Mouse (Mus musculus): ENCODE results near the gene Xrcc3. TPM values are rescaled to one million over a fixed set of nuclear protein-coding genes. Genes with fewer than 3 reads are reported as not detected.

Gene Xrcc3
- polyA plus RNA-seq, 1 experiment from 2014 or later = 1.8 TPM

- no peak for TF ChIP-seq EP300 (IDR thresholded peaks at IDR 0.05)
- TF ChIP-seq CTCF (IDR thresholded peaks at IDR 0.05) = no peak
- DNase-seq (ENCODE audit: low spot score) = no peak
- Histone ChIP-seq H3K9me3 (ENCODE audit: low read length) (no peaks in the 10 kb centered on the region), H3K27me3 (replicated peaks; ENCODE audit: insufficient read depth, low read length) (no peaks in the 10 kb centered on the region), H3K27ac (ENCODE audit: low read length) (no peak overlapping the region), H3K9ac (replicated peaks; ENCODE audit: low read depth) (no peak overlapping the region), H3K4me3 (ENCODE audit: low read depth, low read length) (no peak overlapping the region), H3K4me2 (replicated peaks; ENCODE audit: low read depth, low read length) (no peak overlapping the region), H3K36me3 (ENCODE audit: insufficient read depth, low read length) (peaks cover 40% of the 10 kb centered on the region; the same call in 1 of the 2 replicates), H3K4me1 (ENCODE audit: insufficient read depth, low read depth, low read length) (peaks cover 3% of the 10 kb centered on the region; the same call in 1 of the 2 replicates)
- ATAC-seq = no peak
- WGBS = 73% methylated on average over 16 of the region's 16 CpGs
These were observed 39.5 kb downstream of the Xrcc3 start for GRCm38 (mm10) chr12:111774156-111774555.

DNA sequence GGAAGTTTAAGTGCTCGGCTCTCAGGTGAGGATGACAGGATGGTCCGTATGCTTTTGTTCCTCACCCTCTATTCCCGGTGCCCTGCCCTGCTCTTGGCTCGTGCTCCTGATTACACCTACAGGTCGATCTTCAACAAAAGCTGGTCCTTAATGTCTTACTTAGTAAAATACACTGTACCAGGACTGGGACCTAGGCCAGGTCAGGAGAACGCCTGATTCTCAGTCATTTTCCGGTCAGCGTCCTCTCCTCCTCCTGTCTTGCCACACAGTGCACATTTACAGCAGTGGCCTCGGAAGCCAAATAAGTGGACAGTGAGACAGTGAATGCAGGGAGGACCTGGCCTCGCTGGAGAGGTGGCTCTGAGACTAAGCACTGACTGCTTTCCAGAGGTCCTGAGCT lies 43.0 kb downstream of the Xrcc3 start:
- H3K36me3 ChIP-seq (ENCODE audit: insufficient read depth, low read length) = peaks cover 16% of the 10 kb centered on the region; the same call in 1 of the 2 replicates
- peaks cover 3% of the 10 kb centered on the region; the same call in 1 of the 2 replicates for H3K4me1 ChIP-seq (ENCODE audit: insufficient read depth, low read depth, low read length)
- 70% methylated on average over 10 of the region's 10 CpGs for WGBS
- no peaks in the 10 kb centered on the region for H3K9me3 ChIP-seq (ENCODE audit: low read length)
- DNase-seq (ENCODE audit: low spot score) (no peak), ATAC-seq (no peak)
- no peaks in the 10 kb centered on the region for H3K27me3 ChIP-seq (replicated peaks; ENCODE audit: insufficient read depth, low read length)
- no peak overlapping the region for H3K9ac ChIP-seq (replicated peaks; ENCODE audit: low read depth)
- no peak for TF ChIP-seq EP300 (IDR thresholded peaks at IDR 0.05)
- TF ChIP-seq CTCF (IDR thresholded peaks at IDR 0.05) = no peak
- H3K27ac ChIP-seq (ENCODE audit: low read length) = peak overlapping the region; percentile 47; the same call in 1 of the 2 replicates
- no peak overlapping the region for H3K4me3 ChIP-seq (ENCODE audit: low read depth, low read length)
- no peak overlapping the region for H3K4me2 ChIP-seq (replicated peaks; ENCODE audit: low read depth, low read length)

DNA sequence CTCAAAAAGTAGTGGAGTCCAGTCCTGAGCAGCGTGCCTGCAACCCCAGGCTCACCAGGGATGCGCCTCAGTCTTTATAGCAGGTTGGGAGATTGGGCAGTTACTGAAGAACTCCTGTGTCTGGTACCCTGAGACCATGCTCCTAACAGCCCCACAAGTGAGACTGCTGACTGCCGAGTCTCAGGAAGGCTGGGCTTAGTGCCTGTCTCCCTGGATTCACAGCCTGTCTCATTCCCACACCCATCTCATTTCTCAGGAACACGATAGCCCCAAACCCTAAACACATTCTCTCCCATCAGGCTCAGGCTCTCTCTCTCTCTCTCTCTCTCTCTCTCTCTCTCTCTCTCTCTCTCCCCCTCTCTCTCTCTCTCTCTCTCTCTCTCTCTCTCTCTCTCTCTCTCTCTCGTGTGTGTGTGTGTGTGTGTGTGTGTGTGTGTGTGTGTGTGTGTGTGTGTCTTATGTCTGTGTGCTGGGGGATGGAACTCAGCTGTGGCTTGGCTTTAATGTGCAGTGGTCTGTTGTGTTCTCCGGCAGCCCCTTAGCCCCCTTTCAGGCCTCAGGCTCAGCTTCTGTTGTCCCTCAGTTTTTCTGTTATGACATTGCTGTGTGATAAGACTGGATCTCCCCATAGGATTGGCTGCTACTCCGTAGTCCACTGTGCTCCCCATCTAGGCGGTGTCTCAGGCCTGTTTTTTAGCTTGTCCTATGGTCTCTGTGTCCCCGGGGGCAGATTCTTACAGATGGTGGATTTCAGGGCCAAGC lies 43.7 kb downstream of the Xrcc3 start:
- 57% methylated on average over 9 of the region's 9 CpGs for WGBS
- Histone ChIP-seq H3K36me3 (ENCODE audit: insufficient read depth, low read length) (peaks cover 14% of the 10 kb centered on the region; the same call in 1 of the 2 replicates), H3K9me3 (ENCODE audit: low read length) (no peaks in the 10 kb centered on the region), H3K27me3 (replicated peaks; ENCODE audit: insufficient read depth, low read length) (no peaks in the 10 kb centered on the region), H3K4me2 (replicated peaks; ENCODE audit: low read depth, low read length) (no peak overlapping the region), H3K27ac (ENCODE audit: low read length) (peak overlapping the region; percentile 47), H3K9ac (replicated peaks; ENCODE audit: low read depth) (no peak overlapping the region), H3K4me3 (ENCODE audit: low read depth, low read length) (no peak overlapping the region), H3K4me1 (ENCODE audit: insufficient read depth, low read depth, low read length) (peaks cover 3% of the 10 kb centered on the region; the same call in 1 of the 2 replicates)
- DNase-seq (ENCODE audit: low spot score) = peak; percentile 51
- ATAC-seq = peak; percentile 37
- TF ChIP-seq EP300 (IDR thresholded peaks at IDR 0.05) = no peak
- TF ChIP-seq CTCF (IDR thresholded peaks at IDR 0.05) = no peak

- peak; percentile 54 for ATAC-seq
- Histone ChIP-seq H3K27me3 (replicated peaks; ENCODE audit: insufficient read depth, low read length) (no peaks in the 10 kb centered on the region), H3K4me3 (ENCODE audit: low read depth, low read length) (no peak overlapping the region), H3K27ac (ENCODE audit: low read length) (peak overlapping the region; percentile 20; the same call in 1 of the 2 replicates), H3K4me2 (replicated peaks; ENCODE audit: low read depth, low read length) (no peak overlapping the region), H3K36me3 (ENCODE audit: insufficient read depth, low read length) (peaks cover 12% of the 10 kb centered on the region; the same call in 1 of the 2 replicates), H3K4me1 (ENCODE audit: insufficient read depth, low read depth, low read length) (peaks cover 3% of the 10 kb centered on the region; the same call in 1 of the 2 replicates), H3K9me3 (ENCODE audit: low read length) (no peaks in the 10 kb centered on the region), H3K9ac (replicated peaks; ENCODE audit: low read depth) (no peak overlapping the region)
- peak; percentile 90 for DNase-seq (ENCODE audit: low spot score)
- TF ChIP-seq EP300 (IDR thresholded peaks at IDR 0.05) = no peak
- peak; percentile 66 for TF ChIP-seq CTCF (IDR thresholded peaks at IDR 0.05)
- 23% methylated on average over 10 of the region's 10 CpGs for WGBS
These were observed 44.4 kb downstream of the Xrcc3 start for GRCm38 (mm10) chr12:111769306-111769705.

DNA sequence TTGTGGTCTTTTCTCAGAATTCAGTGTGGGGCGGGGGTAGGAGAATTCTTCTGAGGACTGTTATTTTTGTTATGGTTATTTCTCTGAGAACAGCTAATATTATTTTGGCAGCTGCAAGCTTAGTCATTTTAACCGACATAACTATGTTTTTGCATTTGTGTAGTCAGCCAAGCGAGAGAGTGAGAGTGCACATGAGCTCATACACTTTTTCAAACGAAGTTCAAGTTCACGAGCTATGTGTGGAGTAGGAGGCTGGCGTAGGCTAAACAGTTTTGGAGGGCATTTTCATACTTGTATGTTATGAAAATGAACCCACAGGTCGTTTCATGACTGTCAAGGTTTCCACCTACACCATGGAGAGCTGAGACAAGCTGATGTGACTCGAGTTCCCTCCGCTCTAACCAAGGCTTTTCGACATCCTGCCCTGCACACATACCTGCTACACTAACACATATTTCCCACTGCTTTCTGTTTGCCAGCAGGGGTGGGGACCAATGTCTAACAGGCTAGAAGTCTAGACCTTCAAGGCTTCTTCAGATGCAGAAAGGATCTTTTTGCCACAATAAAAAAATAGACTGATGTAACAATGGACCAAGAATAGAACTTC lies 45.2 kb downstream of the Xrcc3 start:
- Histone ChIP-seq H3K27ac (ENCODE audit: low read length) (no peak overlapping the region), H3K4me1 (ENCODE audit: insufficient read depth, low read depth, low read length) (peaks cover 3% of the 10 kb centered on the region; the same call in 1 of the 2 replicates), H3K36me3 (ENCODE audit: insufficient read depth, low read length) (peaks cover 5% of the 10 kb centered on the region; the same call in 1 of the 2 replicates), H3K9ac (replicated peaks; ENCODE audit: low read depth) (no peak overlapping the region), H3K4me3 (ENCODE audit: low read depth, low read length) (no peak overlapping the region), H3K27me3 (replicated peaks; ENCODE audit: insufficient read depth, low read length) (no peaks in the 10 kb centered on the region), H3K9me3 (ENCODE audit: low read length) (no peaks in the 10 kb centered on the region), H3K4me2 (replicated peaks; ENCODE audit: low read depth, low read length) (no peak overlapping the region)
- ATAC-seq (no peak), DNase-seq (ENCODE audit: low spot score) (peak; percentile 36)
- TF ChIP-seq EP300 (IDR thresholded peaks at IDR 0.05) (no peak), CTCF (IDR thresholded peaks at IDR 0.05) (no peak)
- WGBS = 83% methylated on average over 10 of the region's 10 CpGs
